Mouse (Mus musculus): ENCODE measurements around the gene Arpp19. TPM values are rescaled to one million over a fixed set of nuclear protein-coding genes. Genes with fewer than 3 reads are reported as not detected.
A peak's percentile ranks its signal among the peaks of the same experiment; 100 is the strongest.

The Arpp19 gene
- polyA plus RNA-seq, 1 experiment = not detected

GRCm38 (mm10) chr9:75025689-75026088 lies 11.7 kb upstream of the Arpp19 start:
- no peak overlapping the region for H3K4me3 ChIP-seq (ENCODE audit: insufficient read depth, low read depth, low read length)
- WGBS = 73% methylated on average over 6 of the region's 6 CpGs
- H3K4me1 ChIP-seq (ENCODE audit: control insufficient read depth, insufficient read depth, low read length) = no peaks in the 10 kb centered on the region
- TF ChIP-seq CTCF (IDR thresholded peaks at IDR 0.05; ENCODE audit: insufficient read depth, low read depth, low read length) (no peak), POLR2A (IDR thresholded peaks at IDR 0.05; ENCODE audit: insufficient read depth, low read depth, low read length) (no peak)
- no peak overlapping the region for H3K27ac ChIP-seq (ENCODE audit: insufficient read depth, low read depth, low read length)

- Histone ChIP-seq H3K4me1 (ENCODE audit: control insufficient read depth, insufficient read depth, low read length) (no peaks in the 10 kb centered on the region), H3K4me3 (ENCODE audit: insufficient read depth, low read depth, low read length) (no peak overlapping the region), H3K27ac (ENCODE audit: insufficient read depth, low read depth, low read length) (no peak overlapping the region)
- TF ChIP-seq CTCF (IDR thresholded peaks at IDR 0.05; ENCODE audit: insufficient read depth, low read depth, low read length) = no peak
- TF ChIP-seq POLR2A (IDR thresholded peaks at IDR 0.05; ENCODE audit: insufficient read depth, low read depth, low read length) = no peak
- whole genome bisulfite sequencing = 93% methylated on average over 1 of the region's 1 CpGs
Measured at GRCm38 (mm10) chr9:75032408-75032807, 5.0 kb upstream of the Arpp19 start.

- Histone ChIP-seq H3K27ac (ENCODE audit: insufficient read depth, low read depth, low read length) (no peak overlapping the region), H3K4me1 (ENCODE audit: control insufficient read depth, insufficient read depth, low read length) (no peaks in the 10 kb centered on the region), H3K4me3 (ENCODE audit: insufficient read depth, low read depth, low read length) (no peak overlapping the region)
- 36% methylated on average over 7 of the region's 7 CpGs for WGBS
- TF ChIP-seq POLR2A (IDR thresholded peaks at IDR 0.05; ENCODE audit: insufficient read depth, low read depth, low read length) = no peak
- no peak for TF ChIP-seq CTCF (IDR thresholded peaks at IDR 0.05; ENCODE audit: insufficient read depth, low read depth, low read length)
Measured at GRCm38 (mm10) chr9:75033141-75033540, 4.3 kb upstream of the Arpp19 start.

GRCm38 (mm10) chr9:75034691-75035090 lies 2.7 kb upstream of the Arpp19 start:
- WGBS = 48% methylated on average over 1 of the region's 1 CpGs
- TF ChIP-seq POLR2A (IDR thresholded peaks at IDR 0.05; ENCODE audit: insufficient read depth, low read depth, low read length) (no peak), CTCF (IDR thresholded peaks at IDR 0.05; ENCODE audit: insufficient read depth, low read depth, low read length) (no peak)
- Histone ChIP-seq H3K4me1 (ENCODE audit: control insufficient read depth, insufficient read depth, low read length) (no peaks in the 10 kb centered on the region; the same call in 1 of the 2 replicates), H3K27ac (ENCODE audit: insufficient read depth, low read depth, low read length) (no peak overlapping the region), H3K4me3 (ENCODE audit: insufficient read depth, low read depth, low read length) (no peak overlapping the region)

- Histone ChIP-seq H3K27ac (ENCODE audit: insufficient read depth, low read depth, low read length) (no peak overlapping the region), H3K4me3 (ENCODE audit: insufficient read depth, low read depth, low read length) (no peak overlapping the region), H3K4me1 (ENCODE audit: control insufficient read depth, insufficient read depth, low read length) (no peaks in the 10 kb centered on the region; the same call in 1 of the 2 replicates)
- 74% methylated on average over 4 of the region's 4 CpGs for WGBS
- TF ChIP-seq CTCF (IDR thresholded peaks at IDR 0.05; ENCODE audit: insufficient read depth, low read depth, low read length) (no peak), POLR2A (IDR thresholded peaks at IDR 0.05; ENCODE audit: insufficient read depth, low read depth, low read length) (no peak)
Measured at GRCm38 (mm10) chr9:75035944-75036343, 1.5 kb upstream of the Arpp19 start.

- Histone ChIP-seq H3K27ac (ENCODE audit: insufficient read depth, low read depth, low read length) (no peak overlapping the region), H3K4me1 (ENCODE audit: control insufficient read depth, insufficient read depth, low read length) (no peaks in the 10 kb centered on the region; the same call in 1 of the 2 replicates), H3K4me3 (ENCODE audit: insufficient read depth, low read depth, low read length) (peak overlapping the region; percentile 87)
- WGBS = 1% methylated on average over 10 of the region's 10 CpGs
- TF ChIP-seq CTCF (IDR thresholded peaks at IDR 0.05; ENCODE audit: insufficient read depth, low read depth, low read length) = no peak
- no peak for TF ChIP-seq POLR2A (IDR thresholded peaks at IDR 0.05; ENCODE audit: insufficient read depth, low read depth, low read length)
Measured at GRCm38 (mm10) chr9:75038357-75038688, 909 bp downstream of the Arpp19 start.

GRCm38 (mm10) chr9:75040566-75040965 lies 3.2 kb downstream of the Arpp19 start:
- 73% methylated on average over 2 of the region's 2 CpGs for WGBS
- H3K4me1 ChIP-seq (ENCODE audit: control insufficient read depth, insufficient read depth, low read length) = no peaks in the 10 kb centered on the region; the same call in 1 of the 2 replicates
- H3K27ac ChIP-seq (ENCODE audit: insufficient read depth, low read depth, low read length) = no peak overlapping the region
- no peak overlapping the region for H3K4me3 ChIP-seq (ENCODE audit: insufficient read depth, low read depth, low read length)
- TF ChIP-seq CTCF (IDR thresholded peaks at IDR 0.05; ENCODE audit: insufficient read depth, low read depth, low read length) = no peak
- no peak for TF ChIP-seq POLR2A (IDR thresholded peaks at IDR 0.05; ENCODE audit: insufficient read depth, low read depth, low read length)

- Histone ChIP-seq H3K4me1 (ENCODE audit: control insufficient read depth, insufficient read depth, low read length) (no peaks in the 10 kb centered on the region; the same call in 1 of the 2 replicates), H3K27ac (ENCODE audit: insufficient read depth, low read depth, low read length) (no peak overlapping the region), H3K4me3 (ENCODE audit: insufficient read depth, low read depth, low read length) (no peak overlapping the region)
- WGBS = 76% methylated on average over 2 of the region's 2 CpGs
- TF ChIP-seq CTCF (IDR thresholded peaks at IDR 0.05; ENCODE audit: insufficient read depth, low read depth, low read length) (no peak), POLR2A (IDR thresholded peaks at IDR 0.05; ENCODE audit: insufficient read depth, low read depth, low read length) (no peak)
Measured at GRCm38 (mm10) chr9:75041840-75042525, 4.6 kb downstream of the Arpp19 start.

GRCm38 (mm10) chr9:75043191-75043590 lies 5.8 kb downstream of the Arpp19 start:
- no peak for TF ChIP-seq POLR2A (IDR thresholded peaks at IDR 0.05; ENCODE audit: insufficient read depth, low read depth, low read length)
- TF ChIP-seq CTCF (IDR thresholded peaks at IDR 0.05; ENCODE audit: insufficient read depth, low read depth, low read length) = no peak
- no peak overlapping the region for H3K27ac ChIP-seq (ENCODE audit: insufficient read depth, low read depth, low read length)
- H3K4me1 ChIP-seq (ENCODE audit: control insufficient read depth, insufficient read depth, low read length) = no peaks in the 10 kb centered on the region; the same call in 1 of the 2 replicates
- H3K4me3 ChIP-seq (ENCODE audit: insufficient read depth, low read depth, low read length) = no peak overlapping the region
- WGBS = 86% methylated on average over 2 of the region's 2 CpGs
